Mouse (Mus musculus) cortical plate, adult 2 months (tissue): ENCODE measurements around the gene Ly6g6f.

Source experiments
- CTCF ChIP-seq: fragments of 200-500 bp; IDR thresholded peaks from 2 replicates; pipeline ENCODE4 v1.5.1; 2011; ENCODE audit warnings: mild to moderate bottlenecking, control low read depth, low read length; ENCODE audit not compliant: insufficient read depth; ENCODE audit errors: extremely low read depth
- POLR2A ChIP-seq: fragments of 200-500 bp; IDR thresholded peaks from 2 replicates; pipeline ENCODE4 v1.6.1; 2011; ENCODE audit warnings: mild to moderate bottlenecking, low read length, control low read depth; ENCODE audit not compliant: insufficient read depth; ENCODE audit errors: extremely low read depth

- TF ChIP-seq CTCF (no peak), POLR2A (no peak)
Observed at GRCm38 (mm10) chr17:35132174-35132560, 46.8 kb upstream of the Ly6g6f start.
